Mouse (Mus musculus): ENCODE measurements at regions not wholly inside any gene's neighbourhood (a gene's known extent, or its start where the extent isn't known, plus 50 kb on each side); places are given as distances from the start of the nearest gene placed in this dataset.

DNA sequence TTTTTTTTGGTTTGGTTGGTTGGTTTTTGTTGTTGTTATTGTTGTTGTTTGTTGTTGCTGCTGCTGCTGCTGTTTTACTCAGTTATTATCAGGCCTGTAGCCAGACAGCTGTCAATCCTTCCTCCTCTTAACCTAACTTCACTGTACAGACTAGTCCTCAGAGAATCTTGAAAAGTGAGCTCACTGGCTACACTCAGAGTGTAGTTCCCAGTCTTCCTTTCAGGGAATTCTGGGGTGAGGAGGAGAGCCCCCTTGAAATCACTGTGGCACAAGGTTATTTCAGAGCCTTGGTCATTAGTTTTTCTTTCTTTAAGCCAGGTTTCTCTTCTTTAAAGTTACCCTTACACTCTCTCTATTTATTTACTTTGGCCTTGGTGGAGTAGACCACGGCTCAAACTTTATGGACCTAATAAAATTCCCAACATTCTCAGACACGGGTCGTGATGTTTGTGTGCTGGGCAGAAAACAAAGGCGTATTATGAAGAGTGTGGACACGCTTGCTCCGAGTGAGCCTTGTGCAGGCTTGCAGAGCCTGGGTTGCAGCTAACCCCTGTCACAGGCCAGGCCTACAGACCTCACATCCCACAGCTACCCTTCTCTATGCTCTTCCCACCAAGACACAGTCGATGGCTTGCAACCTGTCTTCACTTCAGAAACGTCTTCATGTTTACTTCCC is 156.9 kb upstream of the Sfrp2 start:
- H3K4me1 ChIP-seq, result no peaks in the 10 kb centered on the region
- H3K9ac ChIP-seq (replicated peaks), result no peak overlapping the region
- H3K4me2 ChIP-seq (replicated peaks), result no peak overlapping the region
- WGBS, result 62% methylated on average over 8 of the region's 8 CpGs
- H3K4me3 ChIP-seq, result no peak overlapping the region
- ATAC-seq (replicated peaks), result no peak
- no peaks in the 10 kb centered on the region for H3K27me3 ChIP-seq
- H3K9me3 ChIP-seq, result no peaks in the 10 kb centered on the region
- H3K27ac ChIP-seq (replicated peaks), result no peak overlapping the region
- H3K36me3 ChIP-seq, result no peaks in the 10 kb centered on the region

GRCm38 (mm10) chr3:83620435-83620834 is 145.7 kb upstream of the Sfrp2 start:
- no peak for ATAC-seq (replicated peaks)
- no peaks in the 10 kb centered on the region for H3K4me1 ChIP-seq
- H3K4me2 ChIP-seq (replicated peaks), result no peak overlapping the region
- H3K27me3 ChIP-seq, result no peaks in the 10 kb centered on the region
- H3K27ac ChIP-seq (replicated peaks), result no peak overlapping the region
- no peak overlapping the region for H3K9ac ChIP-seq (replicated peaks)
- no peaks in the 10 kb centered on the region for H3K36me3 ChIP-seq
- 59% methylated on average over 4 of the region's 4 CpGs for WGBS
- H3K4me3 ChIP-seq, result no peak overlapping the region
- H3K9me3 ChIP-seq, result no peaks in the 10 kb centered on the region

- Histone ChIP-seq H3K27me3 (no peaks in the 10 kb centered on the region), H3K9ac (replicated peaks) (no peak overlapping the region), H3K27ac (replicated peaks) (no peak overlapping the region), H3K4me3 (no peak overlapping the region), H3K36me3 (no peaks in the 10 kb centered on the region), H3K4me1 (no peaks in the 10 kb centered on the region), H3K9me3 (no peaks in the 10 kb centered on the region), H3K4me2 (replicated peaks) (no peak overlapping the region)
- ATAC-seq (replicated peaks), result no peak
- WGBS, result 86% methylated on average over 9 of the region's 9 CpGs
Observed at GRCm38 (mm10) chr3:83633032-83633431, 133.1 kb upstream of the Sfrp2 start.

- Histone ChIP-seq H3K4me3 (no peak overlapping the region), H3K9me3 (no peaks in the 10 kb centered on the region), H3K4me2 (replicated peaks) (no peak overlapping the region), H3K4me1 (no peaks in the 10 kb centered on the region), H3K36me3 (no peaks in the 10 kb centered on the region), H3K27me3 (no peaks in the 10 kb centered on the region), H3K27ac (replicated peaks) (no peak overlapping the region), H3K9ac (replicated peaks) (no peak overlapping the region)
- ATAC-seq (replicated peaks), result no peak
- 63% methylated on average over 4 of the region's 4 CpGs for WGBS
Observed at GRCm38 (mm10) chr3:83640433-83640832, 125.7 kb upstream of the Sfrp2 start.

DNA sequence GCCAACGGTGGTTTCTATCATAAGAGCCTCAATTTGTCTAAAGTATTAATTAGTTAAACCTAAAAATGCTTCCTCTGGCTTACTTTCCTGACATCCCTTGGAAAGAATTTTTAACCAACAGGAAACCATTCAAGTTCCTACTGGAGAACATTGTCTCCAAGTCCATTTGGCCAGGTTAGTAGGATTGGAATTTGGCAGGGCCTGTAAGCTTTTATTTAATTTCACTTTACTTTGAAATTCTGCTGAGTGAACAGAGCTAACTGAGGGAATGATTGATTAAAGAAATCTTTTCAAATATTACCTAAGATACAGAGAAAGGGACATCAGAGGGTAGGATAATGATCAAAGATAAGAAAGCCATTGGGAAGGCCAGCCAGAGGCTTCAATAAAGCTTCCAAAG is 102.4 kb upstream of the Sfrp2 start:
- Histone ChIP-seq H3K36me3 (no peaks in the 10 kb centered on the region), H3K4me1 (no peaks in the 10 kb centered on the region), H3K4me3 (no peak overlapping the region), H3K27me3 (no peaks in the 10 kb centered on the region), H3K4me2 (replicated peaks) (no peak overlapping the region), H3K9me3 (no peaks in the 10 kb centered on the region), H3K27ac (replicated peaks) (no peak overlapping the region), H3K9ac (replicated peaks) (no peak overlapping the region)
- no peak for ATAC-seq (replicated peaks)
- WGBS, result 83% methylated on average over 1 of the region's 1 CpGs

DNA sequence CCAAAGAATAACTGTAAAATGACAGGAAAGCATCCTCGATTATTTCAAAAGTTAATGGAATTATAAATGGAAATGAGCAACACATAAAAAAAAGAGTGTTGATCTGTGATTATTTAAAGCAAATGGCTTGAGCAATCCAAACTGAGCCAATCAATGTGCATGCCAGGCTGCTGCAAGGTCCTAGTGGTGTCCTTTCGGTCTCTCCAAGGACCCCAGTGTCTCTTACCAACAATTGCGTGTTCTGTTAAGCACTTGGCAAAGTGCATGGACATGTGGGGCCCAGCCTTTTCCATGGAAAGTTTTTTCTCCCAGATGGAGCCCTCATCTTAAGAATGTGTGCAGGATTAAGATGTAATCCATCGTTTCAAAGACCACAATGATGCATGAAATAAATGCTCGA is 90.0 kb upstream of the Sfrp2 start:
- WGBS, result 80% methylated on average over 5 of the region's 5 CpGs
- no peak overlapping the region for H3K4me2 ChIP-seq (replicated peaks)
- no peaks in the 10 kb centered on the region for H3K9me3 ChIP-seq
- H3K4me3 ChIP-seq, result no peak overlapping the region
- no peaks in the 10 kb centered on the region for H3K36me3 ChIP-seq
- H3K4me1 ChIP-seq, result no peaks in the 10 kb centered on the region
- no peak overlapping the region for H3K9ac ChIP-seq (replicated peaks)
- ATAC-seq (replicated peaks), result no peak
- no peaks in the 10 kb centered on the region for H3K27me3 ChIP-seq
- H3K27ac ChIP-seq (replicated peaks), result no peak overlapping the region

GRCm38 (mm10) chr3:83686611-83687010 is 79.5 kb upstream of the Sfrp2 start:
- Histone ChIP-seq H3K27ac (replicated peaks) (no peak overlapping the region), H3K36me3 (no peaks in the 10 kb centered on the region), H3K4me1 (no peaks in the 10 kb centered on the region), H3K4me3 (no peak overlapping the region), H3K9ac (replicated peaks) (no peak overlapping the region), H3K27me3 (no peaks in the 10 kb centered on the region), H3K9me3 (no peaks in the 10 kb centered on the region), H3K4me2 (replicated peaks) (no peak overlapping the region)
- no peak for ATAC-seq (replicated peaks)
- 95% methylated on average over 15 of the region's 15 CpGs for WGBS

GRCm38 (mm10) chr3:83687503-83687902 is 78.6 kb upstream of the Sfrp2 start:
- ATAC-seq (replicated peaks), result no peak
- Histone ChIP-seq H3K9ac (replicated peaks) (no peak overlapping the region), H3K27me3 (no peaks in the 10 kb centered on the region), H3K4me3 (no peak overlapping the region), H3K27ac (replicated peaks) (no peak overlapping the region), H3K4me2 (replicated peaks) (no peak overlapping the region), H3K4me1 (no peaks in the 10 kb centered on the region), H3K9me3 (no peaks in the 10 kb centered on the region), H3K36me3 (no peaks in the 10 kb centered on the region)
- whole genome bisulfite sequencing, result 83% methylated on average over 4 of the region's 4 CpGs

DNA sequence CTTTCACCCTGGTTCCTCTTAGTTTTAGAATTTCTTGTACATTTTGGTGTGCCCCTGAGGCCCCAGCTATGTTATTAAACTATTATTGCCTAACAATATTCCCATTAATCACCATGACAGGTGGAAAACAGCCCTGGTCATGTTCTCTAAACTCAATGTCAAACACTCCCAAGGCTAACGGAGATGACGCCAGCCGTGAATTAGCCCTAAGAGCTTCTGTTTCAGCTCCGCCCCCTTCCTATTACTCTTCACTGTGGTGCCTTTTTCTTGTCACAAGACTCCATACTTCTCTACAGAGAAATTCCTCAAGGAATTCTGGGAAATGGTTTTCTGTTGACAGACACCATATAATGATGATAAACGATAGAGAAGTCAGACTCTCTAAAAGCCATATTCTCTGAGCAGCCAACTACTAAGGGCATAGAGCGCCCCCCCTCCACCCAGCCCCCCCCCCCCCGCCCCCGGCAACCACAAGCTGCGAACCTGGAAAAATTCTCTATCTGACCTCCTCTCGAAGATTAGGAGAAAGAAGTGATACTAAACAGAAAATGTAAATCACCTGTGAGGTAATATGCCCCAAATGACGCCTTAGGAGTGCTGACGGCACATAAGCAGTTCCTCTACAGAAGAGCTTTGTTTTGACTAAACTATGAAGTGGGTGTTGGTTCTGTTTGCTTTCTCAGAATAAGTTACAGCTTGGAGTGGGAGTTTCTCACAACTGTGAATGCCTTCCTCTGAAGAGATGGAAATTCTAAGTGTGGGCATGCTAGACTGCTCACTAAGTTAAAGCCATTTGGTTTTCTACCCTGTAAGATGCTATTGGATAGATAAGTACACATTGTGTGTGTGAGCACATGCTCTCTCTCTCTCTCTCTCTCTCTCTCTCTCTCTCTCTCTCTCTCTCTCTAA is 76.8 kb upstream of the Sfrp2 start:
- 83% methylated on average over 12 of the region's 12 CpGs for WGBS
- Histone ChIP-seq H3K4me1 (no peaks in the 10 kb centered on the region), H3K36me3 (no peaks in the 10 kb centered on the region), H3K4me3 (no peak overlapping the region), H3K4me2 (replicated peaks) (no peak overlapping the region), H3K9me3 (no peaks in the 10 kb centered on the region), H3K9ac (replicated peaks) (no peak overlapping the region), H3K27me3 (no peaks in the 10 kb centered on the region), H3K27ac (replicated peaks) (no peak overlapping the region)
- no peak for ATAC-seq (replicated peaks)

GRCm38 (mm10) chr3:83694505-83694904 is 71.6 kb upstream of the Sfrp2 start:
- H3K9ac ChIP-seq (replicated peaks), result no peak overlapping the region
- H3K36me3 ChIP-seq, result no peaks in the 10 kb centered on the region
- H3K9me3 ChIP-seq, result no peaks in the 10 kb centered on the region
- H3K4me3 ChIP-seq, result no peak overlapping the region
- WGBS, result 76% methylated on average over 5 of the region's 5 CpGs
- H3K4me2 ChIP-seq (replicated peaks), result no peak overlapping the region
- no peaks in the 10 kb centered on the region for H3K27me3 ChIP-seq
- no peak for ATAC-seq (replicated peaks)
- H3K4me1 ChIP-seq, result no peaks in the 10 kb centered on the region
- no peak overlapping the region for H3K27ac ChIP-seq (replicated peaks)

DNA sequence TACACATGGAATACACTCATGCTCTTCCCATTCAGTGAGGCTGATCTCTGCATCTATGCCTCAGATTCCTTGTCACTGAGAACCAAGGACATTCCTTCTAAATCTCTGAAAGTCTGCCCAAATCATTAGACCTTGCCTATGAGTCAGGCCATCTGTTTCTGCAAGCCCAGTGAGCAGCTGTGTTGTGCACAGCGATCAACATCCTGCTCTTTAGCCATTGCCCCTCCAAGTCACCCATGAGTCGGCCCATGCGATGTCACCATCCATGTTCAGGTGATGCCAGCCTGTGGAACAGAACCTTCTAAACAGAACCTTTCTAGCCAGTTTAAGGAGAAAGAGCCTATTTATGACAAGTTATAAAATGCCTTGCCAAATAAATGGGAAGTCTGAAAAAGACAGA is 66.4 kb upstream of the Sfrp2 start:
- Histone ChIP-seq H3K36me3 (no peaks in the 10 kb centered on the region), H3K4me2 (replicated peaks) (no peak overlapping the region), H3K9ac (replicated peaks) (no peak overlapping the region), H3K4me3 (no peak overlapping the region), H3K27ac (replicated peaks) (no peak overlapping the region), H3K4me1 (no peaks in the 10 kb centered on the region), H3K27me3 (no peaks in the 10 kb centered on the region), H3K9me3 (no peaks in the 10 kb centered on the region)
- ATAC-seq (replicated peaks), result no peak
- WGBS, result 90% methylated on average over 3 of the region's 3 CpGs

GRCm38 (mm10) chr3:83701075-83701474 is 65.0 kb upstream of the Sfrp2 start:
- 0 out of 2 replicates have a peak, but pooled peaks have one; percentile 43 for ATAC-seq (replicated peaks)
- Histone ChIP-seq H3K27ac (replicated peaks) (no peak overlapping the region), H3K4me1 (no peaks in the 10 kb centered on the region), H3K27me3 (no peaks in the 10 kb centered on the region), H3K4me2 (replicated peaks) (no peak overlapping the region), H3K9me3 (no peaks in the 10 kb centered on the region), H3K4me3 (no peak overlapping the region), H3K36me3 (no peaks in the 10 kb centered on the region), H3K9ac (replicated peaks) (no peak overlapping the region)
- WGBS, result 44% methylated on average over 1 of the region's 1 CpGs
